Mouse (Mus musculus) thymus, postnatal 36 days (tissue): ENCODE measurements around the gene Abhd2.

ENCODE experiments used
- DNase-seq, 2 experiments: peaks; one replicate each; pipeline ENCODE4 v3.0.0; 2022; ENCODE audit warnings: mixed read lengths in 2 of 2

Gene Abhd2

DNA sequence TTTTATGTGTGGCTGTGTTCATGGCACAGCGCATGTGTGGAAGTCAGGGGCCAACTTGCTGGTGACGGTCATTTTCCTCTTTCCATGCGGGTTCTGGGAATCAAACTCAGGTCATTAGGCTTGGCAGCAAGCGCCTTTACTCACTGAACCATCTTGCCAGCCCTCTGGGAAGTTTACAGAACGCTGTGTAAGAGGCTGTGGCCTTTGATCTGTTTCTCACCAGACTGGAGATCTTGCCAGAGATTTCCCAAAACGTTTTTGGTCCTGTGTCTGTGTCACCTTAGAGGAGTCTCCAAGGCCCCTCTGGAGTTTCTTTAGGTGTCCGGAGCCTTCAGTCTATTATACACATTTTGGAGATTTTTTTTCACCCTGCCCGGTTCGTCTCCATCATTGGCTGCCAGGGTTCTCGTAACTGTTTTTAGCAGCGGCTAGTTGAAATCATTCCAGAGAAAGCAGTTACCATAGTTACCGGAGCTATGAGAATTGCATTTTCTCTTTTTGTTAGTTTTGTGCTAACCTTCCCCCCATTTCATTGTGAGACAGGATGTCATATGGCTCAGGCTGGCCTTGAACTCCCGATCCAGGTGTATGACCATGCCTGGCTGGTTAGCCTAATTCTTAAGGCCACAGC is 22.3 kb downstream of the Abhd2 start:
- DNase-seq: no peak

- DNase-seq: no peak
Observed at GRCm38 (mm10) chr7:79298681-79299080, 25.7 kb downstream of the Abhd2 start.

GRCm38 (mm10) chr7:79299548-79299947 is 26.5 kb downstream of the Abhd2 start:
- no peak for DNase-seq

- DNase-seq: no peak
Observed at GRCm38 (mm10) chr7:79300432-79301151, 27.6 kb downstream of the Abhd2 start.

DNA sequence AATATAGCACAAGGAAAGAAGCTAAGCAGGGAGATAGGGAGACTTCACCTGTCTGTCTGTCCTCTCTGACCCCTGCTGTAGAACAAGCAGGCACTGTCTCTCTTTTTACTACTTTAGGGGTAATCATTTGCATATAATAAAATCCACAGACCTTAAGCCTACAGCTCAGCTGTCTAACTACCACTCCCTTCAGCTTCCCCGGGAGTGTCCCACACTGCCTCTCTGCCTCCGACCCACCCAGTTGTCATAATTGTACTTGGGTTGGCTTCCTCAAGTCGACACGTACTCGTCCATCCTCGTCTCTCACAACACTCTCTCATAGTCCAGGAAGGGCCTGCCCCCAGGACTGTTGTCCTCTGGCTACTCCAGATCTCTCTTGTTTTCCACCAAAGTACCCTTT is 29.1 kb downstream of the Abhd2 start:
- no peak for DNase-seq

- no peak for DNase-seq
Observed at GRCm38 (mm10) chr7:79302586-79302985, 29.6 kb downstream of the Abhd2 start.

- no peak for DNase-seq
Observed at GRCm38 (mm10) chr7:79303183-79303761, 30.3 kb downstream of the Abhd2 start.

DNA sequence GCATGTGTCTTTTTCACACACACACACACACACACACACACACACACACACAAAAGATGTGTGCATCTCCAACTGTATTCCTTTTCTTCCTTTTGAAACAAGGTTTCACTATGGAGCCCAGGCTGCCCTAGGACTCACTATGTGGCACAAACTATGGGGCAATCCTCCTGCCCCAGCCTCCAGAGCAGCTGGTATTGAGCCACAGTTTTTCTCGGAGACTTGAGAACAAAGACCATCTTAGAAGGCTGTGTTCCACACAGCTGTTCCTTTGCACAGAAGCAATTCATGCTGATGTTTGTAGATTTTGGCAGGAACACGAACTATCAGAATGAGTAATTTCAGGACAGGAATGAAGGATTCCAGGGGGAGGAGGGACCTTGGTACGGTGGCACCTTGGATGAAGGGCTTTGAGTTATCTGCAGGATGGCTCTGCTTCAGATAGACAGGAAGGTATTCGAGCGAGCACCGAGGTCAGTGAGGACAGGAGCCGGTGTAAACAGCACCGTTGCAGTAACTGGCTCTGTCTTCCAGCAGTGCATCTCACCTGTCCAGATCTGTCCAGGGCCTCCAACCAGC is 35.5 kb downstream of the Abhd2 start:
- no peak for DNase-seq

DNA sequence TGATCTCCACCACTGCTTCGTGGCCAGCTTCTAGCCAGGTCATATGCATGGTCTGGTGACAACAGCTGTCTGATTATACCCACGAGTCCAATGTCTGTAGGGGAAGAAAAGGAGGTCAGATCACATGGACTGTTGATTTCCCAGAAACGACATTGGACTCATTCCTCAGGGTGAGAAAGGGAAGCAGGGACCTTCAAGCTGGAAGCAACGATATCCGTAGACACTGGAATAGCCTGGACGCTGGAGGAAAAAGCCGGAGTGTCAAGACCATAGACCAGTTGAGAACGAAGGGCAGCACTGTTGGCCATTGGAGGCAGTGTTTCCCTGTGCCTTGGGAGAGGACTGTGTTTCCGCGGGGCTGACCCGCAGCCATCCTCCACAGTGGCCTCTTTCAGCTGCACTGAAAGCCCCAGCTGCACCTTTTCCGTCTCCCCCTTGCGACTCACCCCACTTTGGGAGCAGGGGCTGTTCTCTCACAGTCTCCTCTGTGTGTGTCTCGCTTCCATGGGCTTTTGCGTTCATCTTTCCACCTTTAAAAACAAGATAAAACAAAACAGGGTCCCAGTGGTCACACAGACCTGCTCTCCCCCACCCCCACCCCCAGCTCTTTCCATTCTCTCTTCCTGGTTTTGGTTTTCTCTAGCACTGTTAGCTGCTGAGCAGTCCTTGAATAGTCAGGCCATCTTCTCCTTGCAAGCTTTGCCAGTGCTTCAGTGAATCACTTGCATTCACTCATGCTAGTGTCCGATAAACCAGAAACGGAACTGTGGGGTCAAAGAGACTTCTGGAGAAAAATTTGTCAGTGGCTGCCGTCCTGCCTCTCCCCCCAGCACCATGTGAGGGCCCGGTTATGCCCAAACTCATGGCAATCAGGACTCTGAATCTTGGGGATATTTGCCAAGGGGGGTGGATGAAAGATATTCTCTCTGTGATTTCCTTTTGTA is 36.5 kb downstream of the Abhd2 start:
- DNase-seq: no peak

GRCm38 (mm10) chr7:79310191-79310555 is 37.2 kb downstream of the Abhd2 start:
- DNase-seq: no peak

- DNase-seq: no peak
Observed at GRCm38 (mm10) chr7:79311420-79311988, 38.5 kb downstream of the Abhd2 start.

GRCm38 (mm10) chr7:79312246-79312645 is 39.2 kb downstream of the Abhd2 start:
- no peak for DNase-seq

DNA sequence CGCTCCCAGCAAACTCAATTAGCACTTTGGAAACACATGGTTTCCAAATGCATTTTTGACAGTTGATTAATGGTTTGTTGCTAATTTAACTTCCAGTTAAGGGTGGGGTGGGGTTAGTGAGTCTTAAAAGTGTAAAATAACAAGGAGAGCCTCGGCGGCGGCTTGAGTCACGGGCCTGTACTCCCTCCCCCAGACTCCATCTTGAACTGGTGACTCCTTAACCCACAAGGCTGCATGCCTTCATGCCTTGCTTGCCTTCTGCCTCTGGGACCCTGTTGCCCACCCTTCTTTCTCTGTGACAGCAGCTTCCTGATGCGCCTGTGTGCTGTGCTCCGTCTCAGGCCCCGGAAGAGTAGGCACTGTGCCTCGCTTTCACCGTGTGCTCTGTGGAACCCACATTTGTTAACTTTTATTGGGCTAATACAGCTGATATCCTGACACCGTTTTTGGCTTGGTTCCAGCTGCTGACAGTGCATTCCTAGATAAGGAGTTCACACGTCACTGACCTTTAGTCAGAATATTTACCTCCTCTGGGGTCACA is 40.6 kb downstream of the Abhd2 start:
- DNase-seq: no peak

DNA sequence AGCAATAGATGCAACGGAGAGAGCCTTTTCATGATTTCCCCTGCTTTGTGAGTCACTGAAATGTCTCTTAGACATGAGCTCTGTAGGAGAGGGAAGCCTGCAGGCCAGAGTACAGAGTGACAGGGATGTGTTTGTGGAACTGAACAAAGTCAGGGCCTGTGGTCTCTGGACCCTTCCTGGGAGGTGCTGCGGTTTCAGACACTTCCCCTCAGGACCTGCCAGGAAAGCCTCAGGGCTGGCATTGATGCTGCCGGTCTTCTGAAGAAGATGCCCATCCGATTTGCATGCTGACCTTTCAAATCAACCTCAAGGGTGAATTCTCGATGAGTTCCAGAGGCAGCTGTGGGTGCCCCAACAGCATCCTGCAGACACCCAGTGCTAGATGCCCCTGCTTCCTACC is 41.5 kb downstream of the Abhd2 start:
- DNase-seq: no peak

- no peak for DNase-seq
Observed at GRCm38 (mm10) chr7:79315149-79315548, 42.1 kb downstream of the Abhd2 start.

- DNase-seq: no peak
Observed at GRCm38 (mm10) chr7:79316069-79316695, 43.2 kb downstream of the Abhd2 start.

GRCm38 (mm10) chr7:79317576-79317975 is 44.6 kb downstream of the Abhd2 start:
- DNase-seq: no peak

- no peak for DNase-seq
Observed at GRCm38 (mm10) chr7:79318110-79318801, 45.3 kb downstream of the Abhd2 start.

DNA sequence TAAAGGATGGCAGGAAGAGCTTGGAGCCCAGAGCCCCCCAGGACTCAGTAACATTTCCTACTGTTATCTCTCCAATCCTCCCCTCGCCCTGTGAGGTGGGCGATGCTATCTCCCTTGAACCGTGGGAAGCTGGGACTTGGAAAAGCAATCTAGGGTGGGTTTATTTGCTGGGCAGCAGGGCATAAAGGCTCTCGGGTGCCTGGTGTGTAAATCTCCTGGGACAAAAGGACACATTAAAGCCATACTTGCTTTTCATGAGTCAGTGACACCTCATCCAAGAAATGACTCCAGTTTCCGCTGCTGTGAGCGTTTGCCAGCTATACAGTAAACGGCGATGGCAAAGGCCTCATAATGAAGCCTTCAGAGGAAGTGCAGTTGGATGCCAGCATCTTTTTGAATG is 50.9 kb downstream of the Abhd2 start:
- no peak for DNase-seq

DNA sequence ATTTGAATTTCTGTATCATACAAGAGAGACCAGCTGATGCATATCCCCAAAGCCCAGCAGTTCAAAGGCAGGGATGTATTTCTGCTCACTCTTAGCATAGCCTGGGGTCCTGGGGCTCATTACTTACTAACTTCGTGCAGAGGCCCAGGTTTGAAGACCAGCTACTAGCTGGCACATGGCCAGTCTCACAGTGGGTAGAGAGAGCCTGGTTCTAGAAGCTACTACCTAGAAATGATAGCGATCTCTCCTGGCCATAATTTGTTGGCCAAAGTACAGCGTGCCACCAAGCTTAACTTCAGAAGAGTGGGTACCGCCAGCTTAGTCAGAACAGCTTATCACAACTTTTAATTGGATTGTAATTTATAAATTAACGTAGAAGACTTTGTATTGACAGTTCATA is 55.8 kb downstream of the Abhd2 start:
- no peak for DNase-seq

DNA sequence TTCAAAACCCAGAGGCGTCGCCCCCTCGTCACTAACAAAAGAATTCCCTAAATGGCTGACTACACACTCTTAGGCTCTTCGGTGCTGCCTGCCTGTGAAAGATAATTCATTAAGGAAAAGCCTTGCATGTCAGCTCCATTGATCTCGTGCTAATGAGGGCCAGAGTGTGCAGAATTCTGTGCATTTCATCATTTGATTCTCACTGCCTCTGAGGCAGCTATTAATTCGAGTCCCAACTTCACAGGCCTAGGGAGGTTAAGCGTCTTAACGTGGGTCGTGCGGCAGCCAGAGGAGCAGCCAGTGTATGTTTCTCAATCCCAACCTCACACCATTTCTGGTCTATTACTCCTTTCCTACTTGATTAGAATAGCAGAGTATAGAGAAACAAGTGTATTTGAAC is 58.2 kb downstream of the Abhd2 start:
- no peak for DNase-seq
